In the genomic region with DNA sequence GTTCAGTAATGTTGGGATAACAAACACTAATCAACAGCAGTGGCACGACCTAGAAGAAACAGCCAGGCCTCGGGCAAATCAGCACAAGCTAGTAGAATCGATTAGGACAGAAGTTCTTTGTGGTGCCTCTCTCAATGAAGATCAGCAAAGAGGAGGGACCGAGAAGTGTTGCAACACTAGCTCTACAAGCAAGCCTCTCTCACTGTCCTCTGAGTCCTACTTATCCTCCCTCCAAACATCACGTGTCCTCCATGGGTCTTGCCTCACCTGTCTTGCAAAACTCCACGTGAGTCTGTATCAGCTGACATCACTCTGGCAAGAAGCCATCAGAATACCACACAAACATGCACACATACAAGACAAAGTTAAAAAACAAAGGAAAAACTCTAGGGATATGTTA, we compare ENCODE assay signal across 19 mouse cellular contexts.
"Had no signal": no experiment of that assay in that cellular context is flagged by ENCODE, and none has a peak within 500 bp of the region (broad histone marks: within the 10 kb centered on the region; RNA-seq: fewer than 3 reads in every experiment).

No protein-coding gene starts in this region.

- H3K27me3 ChIP-seq: liver, embryonic 15.5 days; lung, embryonic 15.5 days; midbrain, embryonic 12.5 days; neural tube, embryonic 13.5 days; neural tube, embryonic 15.5 days had no signal

- H3K4me1 ChIP-seq: liver, embryonic 15.5 days; lung, embryonic 15.5 days; midbrain, embryonic 10.5 days; midbrain, embryonic 12.5 days; neural tube, embryonic 13.5 days; neural tube, embryonic 15.5 days had no signal

- H3K9me3 ChIP-seq: liver, embryonic 15.5 days; lung, embryonic 15.5 days; midbrain, embryonic 10.5 days; midbrain, embryonic 12.5 days; neural tube, embryonic 13.5 days; neural tube, embryonic 15.5 days had no signal

- H3K9ac ChIP-seq: liver, embryonic 15.5 days; lung, embryonic 15.5 days; midbrain, embryonic 12.5 days; neural tube, embryonic 13.5 days; neural tube, embryonic 15.5 days had no signal

- H3K4me2 ChIP-seq: liver, embryonic 15.5 days; lung, embryonic 15.5 days; midbrain, embryonic 12.5 days; neural tube, embryonic 13.5 days; neural tube, embryonic 15.5 days had no signal

- ATAC-seq: lung, postnatal 0 days; midbrain, embryonic 16.5 days had no signal

- DNase-seq: lung, adult 2 months; midbrain, embryonic 14.5 days; retina, postnatal 1 day; right cerebral cortex, adult 18-20 months; right cerebral cortex, postnatal 25 days; right cerebral cortex, postnatal 4 days; spleen, adult 18-20 months; thymus, adult 18-20 months; thymus, postnatal 14 days; thymus, postnatal 36 days had no signal

- H3K36me3 ChIP-seq: liver, embryonic 15.5 days; lung, embryonic 15.5 days; midbrain, embryonic 10.5 days; midbrain, embryonic 12.5 days; neural tube, embryonic 13.5 days; neural tube, embryonic 15.5 days had no signal

- H3K27ac ChIP-seq: liver, embryonic 15.5 days; lung, embryonic 15.5 days; midbrain, embryonic 10.5 days; midbrain, embryonic 12.5 days; neural tube, embryonic 13.5 days; neural tube, embryonic 15.5 days had no signal

- H3K4me3 ChIP-seq: liver, embryonic 15.5 days; lung, embryonic 15.5 days; midbrain, embryonic 10.5 days; midbrain, embryonic 12.5 days; myocyte; neural tube, embryonic 13.5 days; neural tube, embryonic 15.5 days had no signal
